8 mouse cellular contexts compared by ENCODE assay signal in genomic region chr11:120048252-120048556, GRCm38 (mm10). TPM values are rescaled to one million over a fixed set of nuclear protein-coding genes. Genes with fewer than 3 reads are reported as not detected.
DNase-seq lines count a peak whose midpoint lies in the region; ATAC-seq lines count a peak whose summit lies in the region.

No protein-coding gene starts in this region.

- H3K9ac ChIP-seq in kidney, embryonic 16.5 days (replicated peaks; ENCODE audit: low read length): no peak overlapping the region
- H3K9ac ChIP-seq in hindbrain, embryonic 13.5 days: peak overlapping the region; percentile 92
- H3K9ac ChIP-seq in stomach, embryonic 16.5 days (ENCODE audit: low read length): peak overlapping the region; percentile 48; the same call in 1 of the 2 replicates

- H3K27me3 ChIP-seq in kidney, embryonic 16.5 days (ENCODE audit: insufficient read depth, low read length): peaks cover 23% of the 10 kb centered on the region
- peaks cover 14% of the 10 kb centered on the region; the same call in 1 of the 2 replicates for H3K27me3 ChIP-seq in hindbrain, embryonic 13.5 days
- peaks cover 70% of the 10 kb centered on the region for H3K27me3 ChIP-seq in midbrain, embryonic 10.5 days (ENCODE audit: low read depth, poor library complexity, severe bottlenecking)
- H3K27me3 ChIP-seq in stomach, embryonic 16.5 days (ENCODE audit: control insufficient read depth, insufficient read depth, low read length): peaks cover 18% of the 10 kb centered on the region

- ATAC-seq in kidney, embryonic 16.5 days (ENCODE audit: low FRiP score, low TSS enrichment): no peak
- peak; percentile 38 for ATAC-seq in hindbrain, embryonic 13.5 days (ENCODE audit: low FRiP score)
- no peak for ATAC-seq in stomach, embryonic 16.5 days (ENCODE audit: insufficient read depth, low FRiP score)

- H3K4me3 ChIP-seq in kidney, embryonic 16.5 days (ENCODE audit: low read length): peak overlapping the region; percentile 0; the same call in 1 of the 2 replicates
- peak overlapping the region; percentile 69 for H3K4me3 ChIP-seq in hindbrain, embryonic 13.5 days
- peak overlapping the region; percentile 79 for H3K4me3 ChIP-seq in midbrain, embryonic 10.5 days
- no peak overlapping the region for H3K4me3 ChIP-seq in stomach, embryonic 16.5 days (replicated peaks; ENCODE audit: low read length)

- peaks cover 32% of the 10 kb centered on the region for H3K4me1 ChIP-seq in kidney, embryonic 16.5 days (ENCODE audit: insufficient read depth, low read length)
- H3K4me1 ChIP-seq in hindbrain, embryonic 13.5 days (replicated peaks): peaks cover 65% of the 10 kb centered on the region
- H3K4me1 ChIP-seq in midbrain, embryonic 10.5 days: peaks cover 56% of the 10 kb centered on the region
- H3K4me1 ChIP-seq in stomach, embryonic 16.5 days (ENCODE audit: control insufficient read depth, insufficient read depth, low read length): peaks cover 30% of the 10 kb centered on the region; the same call in 1 of the 2 replicates

- no peak for DNase-seq in kidney, adult 8-10 months
- peak; percentile 64 to 80 for DNase-seq in cerebellum, postnatal 36 days
- DNase-seq in midbrain, embryonic 10.5 days (ENCODE audit: low spot score): peak; percentile 50
- no peak for DNase-seq in gastrocnemius, postnatal 25 days
- no peak for DNase-seq in T-cell, adult 2 months (ENCODE audit: low spot score)

- H3K36me3 ChIP-seq in kidney, embryonic 16.5 days (ENCODE audit: insufficient read depth, low read length): no peaks in the 10 kb centered on the region
- no peaks in the 10 kb centered on the region for H3K36me3 ChIP-seq in hindbrain, embryonic 13.5 days
- no peaks in the 10 kb centered on the region for H3K36me3 ChIP-seq in midbrain, embryonic 10.5 days
- H3K36me3 ChIP-seq in stomach, embryonic 16.5 days (ENCODE audit: control insufficient read depth, insufficient read depth, low read length): no peaks in the 10 kb centered on the region

- H3K4me2 ChIP-seq in kidney, embryonic 16.5 days (replicated peaks; ENCODE audit: low read depth, low read length): peak overlapping the region; percentile 94
- peak overlapping the region; percentile 81 for H3K4me2 ChIP-seq in hindbrain, embryonic 13.5 days
- peak overlapping the region; percentile 32 for H3K4me2 ChIP-seq in stomach, embryonic 16.5 days (ENCODE audit: low read depth, low read length)

- 10% methylated on average over 23 of the region's 23 CpGs for WGBS in kidney, embryonic 16.5 days
- WGBS in hindbrain, embryonic 13.5 days: 1% methylated on average over 23 of the region's 23 CpGs
- WGBS in midbrain, embryonic 10.5 days: 1% methylated on average over 23 of the region's 23 CpGs
- WGBS in stomach, embryonic 16.5 days: 10% methylated on average over 23 of the region's 23 CpGs

- H3K9me3 ChIP-seq in kidney, embryonic 16.5 days (ENCODE audit: low read length): no peaks in the 10 kb centered on the region
- no peaks in the 10 kb centered on the region for H3K9me3 ChIP-seq in hindbrain, embryonic 13.5 days
- no peaks in the 10 kb centered on the region for H3K9me3 ChIP-seq in midbrain, embryonic 10.5 days (replicated peaks)
- H3K9me3 ChIP-seq in stomach, embryonic 16.5 days (replicated peaks; ENCODE audit: control insufficient read depth, low read length): no peaks in the 10 kb centered on the region

- no peak overlapping the region for H3K27ac ChIP-seq in kidney, embryonic 16.5 days (ENCODE audit: low read length)
- H3K27ac ChIP-seq in hindbrain, embryonic 13.5 days: peak overlapping the region; percentile 95
- peak overlapping the region; percentile 87 for H3K27ac ChIP-seq in midbrain, embryonic 10.5 days (replicated peaks)
- no peak overlapping the region for H3K27ac ChIP-seq in stomach, embryonic 16.5 days (ENCODE audit: low read length)

RNA-seq across cellular contexts. Expression of gene Aatk, which starts 1.2 kb away (rescaled TPM):
- 1.7 and 2.0 TPM in 2 replicates for polyA plus RNA-seq in kidney, embryonic 16.5 days (2015; fragmentation: Nextera tagmentation; extraction: Ambion mirVana)
- 24.1 and 24.3 TPM in 2 replicates for polyA plus RNA-seq in hindbrain, embryonic 13.5 days (2015; fragmentation: Nextera tagmentation; extraction: Ambion mirVana)
- polyA plus RNA-seq in midbrain, embryonic 10.5 days (2016; fragmentation: Nextera tagmentation; extraction: Ambion mirVana): 1.2 and 1.9 TPM in 2 replicates
- 1.9 and 3.3 TPM in 2 replicates for polyA plus RNA-seq in stomach, embryonic 16.5 days (2015; fragmentation: Nextera tagmentation; extraction: Ambion mirVana)
- total RNA-seq in gastrocnemius, postnatal 25 days (2021): 1 to 10 TPM; 4.8 to 4.9 TPM

RNA-seq across cellular contexts. Expression of gene Cep131, which starts 38.4 kb away (rescaled TPM):
- 26.6 and 27.9 TPM in 2 replicates for polyA plus RNA-seq in kidney, embryonic 16.5 days (2015; fragmentation: Nextera tagmentation; extraction: Ambion mirVana)
- 23.2 and 26.7 TPM in 2 replicates for polyA plus RNA-seq in hindbrain, embryonic 13.5 days (2015; fragmentation: Nextera tagmentation; extraction: Ambion mirVana)
- polyA plus RNA-seq in midbrain, embryonic 10.5 days (2016; fragmentation: Nextera tagmentation; extraction: Ambion mirVana): 38.1 and 45.9 TPM in 2 replicates
- 11.8 and 12.0 TPM in 2 replicates for polyA plus RNA-seq in stomach, embryonic 16.5 days (2015; fragmentation: Nextera tagmentation; extraction: Ambion mirVana)
- total RNA-seq in gastrocnemius, postnatal 25 days (2021): 1 to 10 TPM; 5.1 to 7.2 TPM

RNA-seq across cellular contexts. Expression of gene Tepsin, which starts 50.3 kb away (rescaled TPM):
- polyA plus RNA-seq in kidney, embryonic 16.5 days (2015; fragmentation: Nextera tagmentation; extraction: Ambion mirVana): 22.0 and 24.9 TPM in 2 replicates
- polyA plus RNA-seq in hindbrain, embryonic 13.5 days (2015; fragmentation: Nextera tagmentation; extraction: Ambion mirVana): 19.3 and 19.8 TPM in 2 replicates
- polyA plus RNA-seq in midbrain, embryonic 10.5 days (2016; fragmentation: Nextera tagmentation; extraction: Ambion mirVana): 20.0 and 21.2 TPM in 2 replicates
- 19.2 and 21.2 TPM in 2 replicates for polyA plus RNA-seq in stomach, embryonic 16.5 days (2015; fragmentation: Nextera tagmentation; extraction: Ambion mirVana)
- 1 to 10 TPM; 5.2 to 5.5 TPM for total RNA-seq in gastrocnemius, postnatal 25 days (2021)

RNA-seq across cellular contexts. Expression of gene Ndufaf8, which starts 50.5 kb away (rescaled TPM):
- polyA plus RNA-seq in kidney, embryonic 16.5 days (2015; fragmentation: Nextera tagmentation; extraction: Ambion mirVana): 89.2 and 98.9 TPM in 2 replicates
- polyA plus RNA-seq in hindbrain, embryonic 13.5 days (2015; fragmentation: Nextera tagmentation; extraction: Ambion mirVana): 52.7 and 57.0 TPM in 2 replicates
- polyA plus RNA-seq in midbrain, embryonic 10.5 days (2016; fragmentation: Nextera tagmentation; extraction: Ambion mirVana): 89.7 and 91.0 TPM in 2 replicates
- polyA plus RNA-seq in stomach, embryonic 16.5 days (2015; fragmentation: Nextera tagmentation; extraction: Ambion mirVana): 69.2 and 69.3 TPM in 2 replicates
- total RNA-seq in gastrocnemius, postnatal 25 days (2021): 10 to 100 TPM; 30.9 to 39.5 TPM

Comparison
In these comparisons a context has a peak if more than half of its experiments do, and no peak if none do; other contexts are left out.
1. H3K27ac ChIP-seq: peak in hindbrain, embryonic 13.5 days (single experiment) and midbrain, embryonic 10.5 days (single experiment); none in kidney, embryonic 16.5 days (single experiment) and stomach, embryonic 16.5 days (single experiment).
2. H3K4me2 ChIP-seq: peak in every context shown above with its lines; median percentile 94 in kidney, embryonic 16.5 days; 81 in hindbrain, embryonic 13.5 days; 32 in stomach, embryonic 16.5 days.
3. DNase-seq: peak in cerebellum, postnatal 36 days (2 of 2) and midbrain, embryonic 10.5 days (single experiment); none in kidney, adult 8-10 months (0 of 2), gastrocnemius, postnatal 25 days (single experiment) and T-cell, adult 2 months (single experiment).